Mouse (Mus musculus) small intestine, adult 2 months (tissue): ENCODE results near the gene Dhtkd1. TPM values are rescaled to one million over a fixed set of nuclear protein-coding genes. Genes with fewer than 3 reads are reported as not detected.

Source experiments
- H3K27ac ChIP-seq: fragments of 200-500 bp; 2 replicates; pipeline ENCODE4 v1.5.1; 2012; ENCODE audit warnings: low read depth, low read length, control low read depth, inconsistent platforms; ENCODE audit not compliant: insufficient read depth
- H3K27me3 ChIP-seq: fragments of 200-500 bp; 2 replicates; pipeline ENCODE4 v1.6.1; 2012; ENCODE audit warnings: mild to moderate bottlenecking, moderate library complexity, low read length, inconsistent platforms; ENCODE audit not compliant: control insufficient read depth, insufficient read depth
- H3K36me3 ChIP-seq: fragments of 200-500 bp; 2 replicates; pipeline ENCODE4 v1.6.1; 2012; ENCODE audit warnings: mild to moderate bottlenecking, low read length, control low read depth, inconsistent platforms; ENCODE audit not compliant: control insufficient read depth, insufficient read depth
- H3K4me1 ChIP-seq: fragments of 200-500 bp; 2 replicates; pipeline ENCODE4 v1.6.1; 2012; ENCODE audit warnings: low read length, inconsistent platforms, mixed read lengths; ENCODE audit not compliant: control insufficient read depth, insufficient read depth, insufficient read length
- H3K4me3 ChIP-seq: fragments of 200-500 bp; 2 replicates; pipeline ENCODE4 v1.5.1; 2012; ENCODE audit warnings: low read depth, mild to moderate bottlenecking, control low read depth, inconsistent platforms, low read length, moderate library complexity
- CTCF ChIP-seq: fragments of 200-500 bp; IDR thresholded peaks from 2 replicates; pipeline ENCODE4 v1.5.1; 2012; ENCODE audit warnings: low read depth, mild to moderate bottlenecking, control low read depth, inconsistent platforms, low read length, moderate library complexity, mixed read lengths; ENCODE audit not compliant: insufficient replicate concordance, insufficient read length; ENCODE audit errors: extremely low read depth
- POLR2A ChIP-seq: fragments of 200-500 bp; IDR thresholded peaks from 2 replicates; pipeline ENCODE4 v1.6.1; 2012; ENCODE audit warnings: low read depth, mild to moderate bottlenecking, control low read depth, inconsistent platforms, low read length, moderate library complexity
- WGBS: fragments of 180-500 bp; shearing (Covaris S2); methylation state at CpG from one replicate; pipeline ENCODE4 v1.1.7; 2018; 5-methylcytosine and 5-hydroxymethylcytosine counted together
- polyA plus RNA-seq: library from polyadenylated mRNA; depleted of rRNA; stranded (reverse); fragments of >200 nt; gene quantifications from 2 replicates; pipeline ENCODE4 v1.2.3, GENCODE M21; 2012

Gene Dhtkd1
- polyA plus RNA-seq, 1 experiment, result 0.13 TPM

DNA sequence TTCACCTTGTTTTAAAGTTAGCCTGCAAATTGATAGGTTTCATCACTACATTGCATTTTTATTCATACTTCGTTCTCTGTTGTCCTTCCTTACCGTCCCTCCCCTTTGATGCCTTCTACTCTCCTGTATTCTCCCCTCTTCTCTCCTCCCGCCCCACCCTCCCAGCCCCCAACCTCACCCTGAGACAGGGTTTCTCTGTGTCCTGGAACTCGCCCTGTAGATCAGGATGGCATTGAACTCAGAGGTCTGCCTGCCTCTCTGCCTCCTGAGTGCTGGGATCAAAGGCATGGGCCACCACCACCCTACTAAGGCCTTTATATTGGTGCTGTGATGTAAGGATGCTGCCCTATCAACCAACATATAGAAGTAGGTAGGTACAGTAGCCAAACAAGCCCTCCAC, 479 bp upstream of the Dhtkd1 start:
- Histone ChIP-seq H3K27me3 (no peaks in the 10 kb centered on the region; the same call in 1 of the 2 replicates), H3K36me3 (no peaks in the 10 kb centered on the region), H3K4me3 (no peak overlapping the region), H3K4me1 (peaks cover 5% of the 10 kb centered on the region), H3K27ac (no peak overlapping the region)
- WGBS, result 56% methylated on average over 4 of the region's 4 CpGs
- no peak for TF ChIP-seq POLR2A
- no peak for TF ChIP-seq CTCF

DNA sequence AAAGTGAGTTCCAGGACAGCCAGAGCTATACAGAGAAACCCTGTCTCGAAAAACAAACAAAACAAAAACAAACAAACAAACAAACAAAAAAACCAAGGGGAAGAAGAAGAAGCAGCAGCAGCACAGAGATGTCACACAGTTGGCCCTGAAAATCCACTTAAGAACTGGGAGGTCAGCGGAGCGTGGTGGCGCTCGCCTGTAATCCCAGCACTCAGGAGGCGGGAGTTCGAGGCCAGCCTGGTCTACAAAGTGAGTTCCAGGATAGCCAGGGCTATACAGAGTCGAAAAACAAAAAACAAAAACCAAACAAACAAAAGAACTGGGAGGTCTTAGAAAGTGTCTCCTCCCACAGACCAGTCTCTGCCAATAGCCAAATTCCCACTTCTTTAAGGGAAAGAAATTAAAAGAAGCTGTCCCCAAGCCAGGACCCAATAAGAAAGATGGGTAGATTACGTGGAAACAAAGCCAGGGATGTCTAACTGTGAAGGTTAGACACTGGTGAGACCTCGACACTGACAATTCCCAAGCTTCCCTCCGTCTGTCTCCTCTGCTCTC, 654 bp downstream of the Dhtkd1 start:
- Histone ChIP-seq H3K27me3 (no peaks in the 10 kb centered on the region; the same call in 1 of the 2 replicates), H3K27ac (no peak overlapping the region), H3K36me3 (no peaks in the 10 kb centered on the region), H3K4me3 (peak overlapping the region; percentile 70), H3K4me1 (peaks cover 5% of the 10 kb centered on the region)
- 67% methylated on average over 11 of the region's 11 CpGs for WGBS
- TF ChIP-seq CTCF (no peak), POLR2A (no peak)

- TF ChIP-seq CTCF (no peak), POLR2A (no peak)
- no peak overlapping the region for H3K4me3 ChIP-seq
- peaks cover 5% of the 10 kb centered on the region for H3K4me1 ChIP-seq
- no peak overlapping the region for H3K27ac ChIP-seq
- H3K36me3 ChIP-seq, result no peaks in the 10 kb centered on the region
- WGBS, result 94% methylated on average over 9 of the region's 9 CpGs
- H3K27me3 ChIP-seq, result no peaks in the 10 kb centered on the region; the same call in 1 of the 2 replicates
Observed at GRCm38 (mm10) chr2:5940936-5941335, 1.7 kb downstream of the Dhtkd1 start.

DNA sequence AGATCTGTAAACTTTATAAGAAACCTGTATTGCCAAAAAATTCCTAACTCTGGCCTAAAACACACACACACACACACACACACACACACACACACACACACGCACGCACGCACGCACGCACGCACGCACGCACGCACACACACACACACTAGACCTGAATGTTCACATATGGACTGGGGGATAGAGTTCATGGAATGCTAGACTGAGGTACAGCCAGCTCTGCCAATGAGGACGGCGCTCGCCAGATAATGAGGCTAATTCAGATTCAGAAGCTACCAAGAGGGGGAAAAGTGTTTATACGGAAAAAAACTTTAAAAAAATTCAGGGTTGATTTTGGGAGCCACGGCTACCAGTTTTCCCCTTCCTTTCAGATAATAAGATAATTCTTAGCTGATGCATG, 2.7 kb downstream of the Dhtkd1 start:
- peaks cover 5% of the 10 kb centered on the region for H3K4me1 ChIP-seq
- H3K36me3 ChIP-seq, result no peaks in the 10 kb centered on the region
- no peak overlapping the region for H3K4me3 ChIP-seq
- 92% methylated on average over 14 of the region's 14 CpGs for WGBS
- no peak overlapping the region for H3K27ac ChIP-seq
- TF ChIP-seq CTCF, result no peak
- no peak for TF ChIP-seq POLR2A
- no peaks in the 10 kb centered on the region; the same call in 1 of the 2 replicates for H3K27me3 ChIP-seq

DNA sequence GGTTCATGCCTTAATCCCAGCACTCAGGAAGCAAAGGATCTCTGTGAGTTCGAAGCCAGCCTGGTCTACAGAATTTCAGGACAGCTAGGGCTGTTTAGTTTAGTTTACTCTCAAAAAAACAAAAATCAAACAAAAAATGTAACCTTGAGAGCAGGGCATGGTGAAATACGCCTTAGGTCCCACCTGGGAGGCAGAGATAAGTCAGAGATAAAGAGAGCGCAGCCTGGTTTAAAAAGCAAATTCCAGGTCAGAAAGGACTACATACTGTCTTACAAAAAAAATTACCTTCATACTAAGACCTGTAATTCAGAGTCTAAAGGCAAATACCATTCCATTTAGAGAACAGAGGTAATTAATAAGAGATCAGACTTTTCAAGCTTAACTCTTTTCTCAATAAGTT, 3.3 kb downstream of the Dhtkd1 start:
- no peak overlapping the region for H3K27ac ChIP-seq
- H3K27me3 ChIP-seq, result no peaks in the 10 kb centered on the region; the same call in 1 of the 2 replicates
- H3K36me3 ChIP-seq, result no peaks in the 10 kb centered on the region
- TF ChIP-seq CTCF (no peak), POLR2A (no peak)
- WGBS, result 87% methylated on average over 3 of the region's 3 CpGs
- no peak overlapping the region for H3K4me3 ChIP-seq
- peaks cover 5% of the 10 kb centered on the region for H3K4me1 ChIP-seq

DNA sequence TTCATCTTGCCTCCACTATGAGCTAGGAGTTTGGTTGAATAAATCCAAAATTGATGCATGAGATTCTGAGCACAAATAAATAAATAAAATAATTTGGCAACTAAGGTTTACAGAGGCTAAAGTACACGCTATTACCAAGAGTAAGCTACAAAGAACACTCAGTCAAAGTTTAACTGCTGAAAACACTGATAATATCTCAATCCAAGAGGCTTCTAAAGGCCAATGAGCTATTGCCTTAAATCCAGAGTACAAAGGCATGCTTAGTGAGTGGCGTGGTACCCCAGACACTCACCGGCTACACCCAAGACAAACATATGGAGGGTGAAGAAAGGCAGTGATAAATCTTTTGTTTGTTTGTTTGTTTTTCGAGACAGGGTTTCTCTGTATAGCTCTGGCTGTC, 6.0 kb downstream of the Dhtkd1 start:
- Histone ChIP-seq H3K36me3 (no peaks in the 10 kb centered on the region), H3K4me3 (no peak overlapping the region), H3K27me3 (no peaks in the 10 kb centered on the region; the same call in 1 of the 2 replicates), H3K4me1 (no peaks in the 10 kb centered on the region), H3K27ac (no peak overlapping the region)
- no peak for TF ChIP-seq CTCF
- TF ChIP-seq POLR2A, result no peak
- WGBS, result 58% methylated on average over 4 of the region's 4 CpGs

GRCm38 (mm10) chr2:5936068-5936467, 6.5 kb downstream of the Dhtkd1 start:
- WGBS, result 79% methylated on average over 6 of the region's 6 CpGs
- no peak overlapping the region for H3K27ac ChIP-seq
- no peaks in the 10 kb centered on the region; the same call in 1 of the 2 replicates for H3K27me3 ChIP-seq
- no peaks in the 10 kb centered on the region for H3K4me1 ChIP-seq
- no peak overlapping the region for H3K4me3 ChIP-seq
- H3K36me3 ChIP-seq, result no peaks in the 10 kb centered on the region
- TF ChIP-seq POLR2A (no peak), CTCF (no peak)

- WGBS, result 93% methylated on average over 3 of the region's 3 CpGs
- no peaks in the 10 kb centered on the region for H3K36me3 ChIP-seq
Observed at GRCm38 (mm10) chr2:5934936-5935335, 7.7 kb downstream of the Dhtkd1 start.

More at GRCm38 (mm10) chr2:5934936-5935335, 7.7 kb downstream of the Dhtkd1 start:
- Histone ChIP-seq H3K4me1 (no peaks in the 10 kb centered on the region), H3K27me3 (no peaks in the 10 kb centered on the region; the same call in 1 of the 2 replicates), H3K4me3 (no peak overlapping the region), H3K27ac (no peak overlapping the region)
- TF ChIP-seq CTCF, result no peak
- no peak for TF ChIP-seq POLR2A
